Comparison of ENCODE assay signal across 8 mouse cellular contexts in genomic region chr3:100702875-100703846, GRCm38 (mm10). TPM values are rescaled to one million over a fixed set of nuclear protein-coding genes. Genes with fewer than 3 reads are reported as not detected.
A peak's percentile ranks its signal among the peaks of the same experiment; 100 is the strongest.
DNase-seq lines count a peak whose midpoint lies in the region; ATAC-seq and TF ChIP-seq lines count a peak whose summit lies in the region.

No protein-coding gene starts in this region.

- peak; percentile 57 for ATAC-seq in granulocyte monocyte progenitor cell, adult 5-6 weeks (replicated peaks; ENCODE audit: poor library complexity, severe bottlenecking)
- no peak for ATAC-seq in limb, embryonic 12.5 days (ENCODE audit: insufficient number of reproducible peaks, insufficient read depth, low FRiP score, low TSS enrichment, low read depth)

- no peak overlapping the region; the same call in 1 of the 2 replicates for H3K4me2 ChIP-seq in limb, embryonic 12.5 days

- H3K9me3 ChIP-seq in limb, embryonic 12.5 days: no peaks in the 10 kb centered on the region

- H3K27me3 ChIP-seq in heart, adult 2 months (ENCODE audit: control insufficient read depth, insufficient read depth, low read length): no peaks in the 10 kb centered on the region
- H3K27me3 ChIP-seq in limb, embryonic 12.5 days: no peaks in the 10 kb centered on the region

- 27% methylated on average over 15 of the region's 15 CpGs for WGBS in heart, adult 2 months
- WGBS in limb, embryonic 12.5 days: 35% methylated on average over 15 of the region's 15 CpGs

- intact Hi-C loops in heart, adult 2 months (cut with DNase I): no loop called here

- no peak overlapping the region for H3K4me3 ChIP-seq in heart, adult 2 months
- H3K4me3 ChIP-seq in limb, embryonic 12.5 days (replicated peaks): no peak overlapping the region

- TF ChIP-seq POLR2A in heart, adult 2 months (IDR thresholded peaks at IDR 0.05; ENCODE audit: insufficient read depth, low read depth, low read length): no peak

- peak; percentile 37 to 44 for DNase-seq in heart, adult 18-20 months
- DNase-seq in heart, adult 2 months: no peak
- DNase-seq in CD4-positive, CD25-positive, alpha-beta regulatory T cell, adult 2 months (ENCODE audit: low read depth, low spot score): peak; percentile 69
- no peak for DNase-seq in retina, postnatal 1 day
- DNase-seq in urinary bladder, postnatal 25 days (ENCODE audit: low spot score): no peak
- DNase-seq in frontal cortex, postnatal 25 days (ENCODE audit: low spot score in 2 of 2): no peak

- H3K36me3 ChIP-seq in heart, adult 2 months (ENCODE audit: control insufficient read depth, insufficient read depth, low read length): no peaks in the 10 kb centered on the region
- no peaks in the 10 kb centered on the region for H3K36me3 ChIP-seq in limb, embryonic 12.5 days

- no peak for TF ChIP-seq EP300 in heart, adult 2 months (IDR thresholded peaks at IDR 0.05; ENCODE audit: insufficient read depth, low read depth, low read length)

- TF ChIP-seq CTCF in heart, adult 2 months (IDR thresholded peaks at IDR 0.05): no peak

- no peak overlapping the region for H3K27ac ChIP-seq in heart, adult 2 months
- peak overlapping the region; percentile 53; the same call in 1 of the 2 replicates for H3K27ac ChIP-seq in limb, embryonic 12.5 days

- H3K9ac ChIP-seq in heart, adult 2 months (ENCODE audit: low read depth, low read length): no peak overlapping the region
- no peak overlapping the region for H3K9ac ChIP-seq in limb, embryonic 12.5 days (replicated peaks)

- no peaks in the 10 kb centered on the region for H3K79me2 ChIP-seq in heart, adult 2 months (replicated peaks; ENCODE audit: control insufficient read depth, insufficient read depth, low read length)

- H3K4me1 ChIP-seq in heart, adult 2 months (ENCODE audit: control insufficient read depth, insufficient read depth, low read length): peaks cover 2% of the 10 kb centered on the region; the same call in 1 of the 2 replicates
- H3K4me1 ChIP-seq in limb, embryonic 12.5 days (replicated peaks): peaks cover 32% of the 10 kb centered on the region

RNA-seq across cellular contexts. Expression of gene Man1a2, which starts 17.9 kb away (rescaled TPM):
- 10 to 100 TPM; 44.9 to 45.8 TPM for total RNA-seq in heart, adult 18-20 months (2021)
- total RNA-seq in heart, adult 2 months (2021): 10 to 100 TPM; 48.0 to 49.8 TPM
- polyA plus RNA-seq in heart, adult 2 months (2012; rRNA removed): 3.8 and 8.0 TPM in 2 replicates
- total RNA-seq in granulocyte monocyte progenitor cell, adult 5-6 weeks (2014; fragmentation: Nextera tagmentation): 15.2 and 17.7 TPM in 2 replicates
- total RNA-seq in granulocyte monocyte progenitor cell, adult 5-6 weeks (2017): 64.0 and 68.5 TPM in 2 replicates
- polyA plus RNA-seq in limb, embryonic 12.5 days (2016; fragmentation: Nextera tagmentation; extraction: Ambion mirVana): 80.9 and 98.4 TPM in 2 replicates

Comparison
In these comparisons a context has a peak if more than half of its experiments do, and no peak if none do; other contexts are left out.
1. DNase-seq: peak in heart, adult 18-20 months (2 of 2) and CD4-positive, CD25-positive, alpha-beta regulatory T cell, adult 2 months (single experiment); none in heart, adult 2 months (0 of 2), retina, postnatal 1 day (single experiment), urinary bladder, postnatal 25 days (single experiment) and frontal cortex, postnatal 25 days (0 of 2).